Mouse (Mus musculus) G1E (cell line): ENCODE measurements at regions not wholly inside any gene's neighbourhood (a gene's known extent, or its start where the extent isn't known, plus 50 kb on each side); places are given as distances from the start of the nearest gene placed in this dataset.

Experiments
- CTCF ChIP-seq: IDR thresholded peaks from 2 replicates; pipeline ENCODE4 v1.5.1; 2012; ENCODE audit warnings: low read depth, low read length, inconsistent platforms, mixed read lengths
- GATA1 ChIP-seq: IDR thresholded peaks from 2 replicates; pipeline ENCODE4 v1.6.1; 2012; ENCODE audit warnings: borderline replicate concordance, low read length, inconsistent platforms, mixed read lengths
- POLR2AphosphoS5 ChIP-seq: IDR thresholded peaks from 2 replicates; pipeline ENCODE4 v1.6.1; 2012; ENCODE audit warnings: low read depth, low read length, inconsistent platforms; ENCODE audit not compliant: insufficient replicate concordance
- TAL1 ChIP-seq: conservative IDR thresholded peaks from 2 replicates; pipeline ENCODE4 v1.6.1; 2012; ENCODE audit warnings: low read depth, low read length, inconsistent platforms, mixed read lengths

GRCm38 (mm10) chr3:38186503-38186902 lies 298.1 kb downstream of the Ankrd50 start:
- TF ChIP-seq CTCF (no peak), GATA1 (no peak), POLR2AphosphoS5 (no peak), TAL1 (peak; percentile 92)
